Mouse (Mus musculus) adrenal gland, adult 18-20 months (tissue): ENCODE data around the gene Nmrk1. TPM values are rescaled to one million over a fixed set of nuclear protein-coding genes. Genes with fewer than 3 reads are reported as not detected.

ENCODE experiments used
- DNase-seq, 2 experiments: peaks; one replicate each; pipeline ENCODE4 v3.0.0; 2021 to 2022; ENCODE audit warnings: low spot score in 2 of 2
- total RNA-seq, 2 experiments: library from RNA; stranded (reverse); gene quantifications; 1 replicate in 1 of 2; 2 replicates in 1 of 2; pipeline ENCODE4 v1.2.3; 2021

The Nmrk1 gene
- total RNA-seq, 2 experiments from 2014 or later, result 11.1 to 14.3 TPM

DNA sequence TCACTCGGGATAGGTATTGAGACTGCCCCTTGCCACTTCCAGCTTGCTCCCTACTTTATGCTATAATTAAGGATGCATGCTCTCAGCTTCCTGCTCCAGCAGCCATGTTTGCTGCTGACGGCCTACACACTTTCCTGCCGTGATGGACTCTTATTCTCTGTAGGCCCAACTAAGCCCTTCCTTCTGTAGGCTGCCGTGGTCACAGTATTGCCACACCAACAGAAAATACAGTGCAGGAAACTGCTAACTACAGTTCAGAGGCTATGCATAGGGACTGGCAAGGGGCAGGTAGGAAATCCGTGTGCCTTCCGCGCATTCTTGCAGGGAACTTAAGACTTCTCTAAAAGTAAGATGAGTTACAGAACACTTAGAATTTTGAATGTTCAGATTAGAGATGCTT, 17.4 kb upstream of the Nmrk1 start:
- DNase-seq, result no peak

DNA sequence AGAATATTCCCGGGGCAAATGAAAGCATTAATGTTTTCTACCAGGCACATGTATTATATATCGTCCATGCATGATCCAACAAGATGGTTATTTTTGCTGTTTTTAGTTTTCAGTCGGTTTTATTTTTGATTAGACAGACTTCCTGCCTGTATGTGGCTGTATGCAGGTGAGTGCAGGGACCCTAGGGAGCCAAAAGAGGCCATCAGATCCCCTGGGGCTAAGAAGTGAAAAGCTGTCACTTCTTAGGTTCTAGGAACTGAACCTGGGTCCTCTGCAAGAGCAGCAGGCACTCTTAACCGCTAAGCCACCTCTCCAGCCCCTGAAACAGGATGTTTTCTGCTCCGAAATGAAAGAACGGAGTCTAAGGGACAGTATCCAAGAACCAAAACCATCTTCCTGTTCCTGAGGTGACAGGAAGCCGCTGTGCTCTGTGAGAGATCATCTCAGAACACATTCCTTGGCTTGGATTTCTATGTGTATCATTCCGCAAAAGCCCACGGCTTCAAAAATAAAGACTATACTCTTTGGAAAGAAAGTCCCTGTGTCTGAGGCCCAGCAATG, 16.0 kb upstream of the Nmrk1 start:
- no peak for DNase-seq

DNA sequence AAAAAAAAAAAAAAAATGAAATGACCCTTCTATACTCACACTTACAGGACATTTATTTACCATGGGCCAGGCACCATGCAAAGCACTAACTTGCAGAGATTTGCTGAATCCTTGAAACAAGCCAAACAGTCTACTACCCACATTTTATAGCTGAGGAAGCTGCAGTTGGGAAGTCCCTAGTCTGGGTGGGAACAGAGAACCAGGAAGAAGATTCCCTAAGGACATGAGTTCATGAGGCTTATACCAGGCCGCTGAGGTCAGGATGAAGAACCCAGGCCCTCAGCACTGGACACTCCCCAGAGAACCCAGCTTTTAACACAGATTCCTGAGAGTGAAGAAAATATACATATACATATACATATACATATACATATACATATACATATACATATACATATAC, 14.2 kb upstream of the Nmrk1 start:
- no peak for DNase-seq

DNA sequence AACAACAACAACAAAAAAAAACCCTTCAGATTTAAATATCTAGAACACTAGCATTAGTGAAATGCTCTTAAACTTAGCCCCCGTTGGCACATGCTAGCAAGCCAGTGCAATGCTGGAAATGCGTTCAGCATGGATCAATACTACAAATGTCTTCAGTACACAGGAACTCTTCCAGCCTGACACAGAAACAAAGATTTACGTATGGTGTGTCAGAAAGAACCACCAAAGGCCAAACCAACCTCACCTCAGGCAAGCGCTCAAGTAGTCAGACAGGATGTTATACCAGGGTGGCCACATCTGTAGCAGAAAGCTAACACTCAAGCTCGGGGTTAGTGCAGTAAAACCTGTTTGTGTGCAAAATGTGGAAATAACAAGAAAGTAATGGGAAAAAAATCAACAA, 12.7 kb upstream of the Nmrk1 start:
- no peak for DNase-seq

DNA sequence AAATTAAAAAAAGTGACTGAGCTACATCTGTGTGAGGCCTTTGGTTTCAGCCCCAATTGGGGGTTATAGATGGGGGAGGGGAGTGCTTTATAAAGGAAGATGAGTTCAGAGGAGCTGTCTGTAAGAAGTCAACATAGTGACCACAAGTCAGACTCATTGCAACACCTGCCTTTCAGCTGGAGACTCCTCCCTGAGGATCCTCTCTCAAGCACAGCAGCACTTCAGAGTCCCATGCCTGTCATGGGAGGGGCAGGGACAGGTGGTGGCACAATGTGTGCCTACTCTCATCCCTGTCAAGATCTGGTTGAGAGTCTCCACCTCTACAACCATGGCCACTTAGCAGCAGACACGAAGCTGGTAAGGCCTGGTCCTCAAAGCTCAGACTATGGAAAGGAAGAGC, 12.1 kb upstream of the Nmrk1 start:
- DNase-seq, result no peak

DNA sequence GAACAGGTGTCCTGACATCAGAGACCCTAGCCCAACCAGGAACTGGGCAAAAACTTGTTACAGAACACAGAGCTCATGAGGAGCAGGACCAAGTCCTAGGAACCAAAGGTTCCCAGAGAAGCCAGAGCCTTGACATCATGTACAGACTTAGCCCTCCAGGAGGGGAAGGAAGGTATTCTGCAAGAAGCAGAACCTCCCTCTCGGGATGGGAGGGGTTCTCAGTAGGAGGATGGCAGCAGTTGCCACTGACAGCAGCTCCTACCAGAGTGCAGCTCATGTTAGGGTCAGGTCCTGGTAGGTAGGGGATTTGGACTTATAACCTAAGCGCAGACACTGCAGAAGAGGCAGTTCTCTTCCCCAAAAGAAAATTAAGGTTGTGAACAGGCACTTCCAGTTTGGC, 7.9 kb upstream of the Nmrk1 start:
- no peak for DNase-seq

DNA sequence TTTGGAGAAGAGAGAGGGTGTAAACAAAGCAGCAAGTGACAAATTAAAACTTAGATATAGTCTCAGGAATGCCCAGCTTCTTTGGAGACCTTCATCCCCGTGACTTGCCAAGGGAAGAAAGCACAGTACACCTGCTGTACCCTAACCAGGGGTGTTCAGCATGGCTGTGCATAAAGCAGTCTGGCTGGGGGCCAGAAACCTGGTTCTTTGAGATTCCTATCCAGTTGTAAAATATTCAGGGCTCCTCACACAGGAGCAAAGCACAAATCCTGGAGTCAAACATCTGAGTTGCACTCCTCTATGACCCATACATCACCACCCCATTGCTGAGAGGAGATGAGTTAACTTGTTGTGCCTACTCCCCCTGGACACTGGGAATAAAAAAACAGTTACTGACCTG, 2.2 kb upstream of the Nmrk1 start:
- DNase-seq, result no peak

DNA sequence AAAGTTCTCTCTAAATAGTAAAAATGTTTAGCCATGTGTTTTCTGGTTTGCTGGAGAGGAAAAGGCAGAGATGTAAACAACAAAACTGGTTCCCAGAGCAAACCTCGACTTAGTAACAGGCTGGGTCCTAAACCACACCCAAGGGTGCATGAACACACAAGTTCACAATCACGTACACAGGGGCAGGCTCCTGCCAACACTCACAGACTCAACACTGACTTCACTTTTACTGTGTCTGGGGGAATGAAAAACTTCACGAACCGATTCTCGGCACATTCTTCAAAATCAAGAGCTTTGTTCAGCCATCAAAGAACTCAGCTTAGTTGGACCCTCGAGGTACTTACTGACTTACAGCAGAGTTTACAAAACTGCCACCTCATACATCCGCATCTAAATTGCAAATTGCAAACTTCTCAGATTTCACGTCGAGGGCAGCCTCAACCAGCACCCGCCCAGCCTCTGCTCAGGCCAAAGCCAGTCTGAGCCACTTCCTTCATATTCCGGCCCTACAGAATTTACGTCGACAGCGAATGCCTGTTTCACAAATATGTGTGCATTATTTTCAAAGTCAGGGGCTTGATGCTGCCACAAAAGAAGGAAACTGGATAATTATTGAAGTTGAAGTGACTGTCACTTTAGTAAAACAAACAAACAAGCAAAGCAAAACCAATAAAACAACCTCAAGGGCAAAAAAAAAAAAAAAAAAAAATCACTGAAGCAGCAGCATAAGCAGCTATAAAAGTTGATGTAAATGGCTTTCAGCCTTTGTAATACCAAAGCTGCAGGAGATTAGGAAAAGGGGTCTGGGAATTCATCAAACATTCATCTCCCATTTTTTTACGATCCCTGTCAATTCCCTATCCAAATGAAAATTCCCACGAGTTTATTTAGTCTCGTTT, 1.3 kb upstream of the Nmrk1 start:
- no peak for DNase-seq

DNA sequence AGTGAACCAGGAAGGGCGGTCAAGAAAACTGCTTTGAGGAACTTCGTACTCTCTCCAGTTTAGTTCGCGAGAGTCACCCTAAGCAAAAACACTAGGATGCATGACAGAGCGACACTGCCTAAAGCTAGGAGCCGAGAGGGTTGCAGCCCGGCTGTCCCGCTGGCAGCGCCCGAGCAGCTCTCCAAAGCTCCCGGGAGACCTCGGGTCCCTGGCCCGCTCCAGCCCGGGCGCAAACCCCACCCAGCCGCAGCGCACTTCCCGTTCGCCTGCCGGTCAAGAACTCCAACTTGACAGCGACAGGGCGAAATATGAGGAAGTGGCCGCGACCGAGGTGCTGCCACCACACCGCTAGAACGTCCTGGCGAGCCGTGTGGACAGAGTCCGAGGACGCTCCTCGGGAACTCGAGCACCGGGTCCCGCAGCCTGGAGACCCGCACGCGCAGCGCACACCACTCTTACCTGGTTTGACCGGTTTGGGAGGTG, 548 bp upstream of the Nmrk1 start:
- DNase-seq, result peak; percentile 67 to 70

DNA sequence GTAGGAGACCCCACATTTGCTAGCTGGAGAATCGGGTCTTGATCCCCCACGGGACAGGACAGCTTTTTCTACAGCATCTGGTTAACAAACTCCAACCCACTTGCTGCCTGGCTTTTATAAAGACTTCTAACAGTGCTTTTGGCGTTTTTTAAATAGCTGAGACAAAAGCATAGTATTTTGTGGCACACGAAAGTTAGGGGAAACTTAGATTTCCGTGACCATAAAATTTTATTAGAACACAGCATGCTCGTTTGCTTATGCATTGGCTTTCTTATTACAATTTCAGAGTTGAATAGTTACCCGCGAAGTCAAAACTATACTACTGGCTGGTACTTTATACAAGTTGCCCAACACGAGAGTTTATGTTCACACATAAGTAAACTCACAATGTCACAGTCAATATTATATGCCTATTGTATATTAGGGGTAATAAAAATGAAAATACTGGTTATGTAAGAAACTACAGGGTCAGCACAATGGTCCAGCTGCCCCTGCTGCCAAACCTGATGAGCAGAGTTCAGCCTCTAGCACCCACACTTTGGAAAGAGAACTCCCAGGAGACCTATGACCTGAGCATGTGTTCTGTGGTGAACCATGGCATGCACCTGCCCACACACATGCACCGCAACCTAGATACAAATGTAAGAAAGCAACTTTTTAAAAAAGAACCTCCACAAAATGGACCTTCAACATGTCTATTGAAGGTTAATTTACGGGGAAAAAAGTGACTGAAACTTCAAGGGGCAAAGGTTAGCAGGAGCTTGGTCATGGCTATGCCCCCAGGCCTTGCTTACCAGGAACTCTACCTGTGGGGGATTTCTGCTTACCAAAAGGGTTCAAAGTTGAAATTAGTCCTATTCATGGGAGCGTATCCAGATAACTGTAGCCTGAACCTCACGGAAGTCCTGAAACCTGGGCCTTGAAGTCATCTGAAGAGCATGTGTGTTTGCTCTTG, 758 bp downstream of the Nmrk1 start:
- no peak for DNase-seq

DNA sequence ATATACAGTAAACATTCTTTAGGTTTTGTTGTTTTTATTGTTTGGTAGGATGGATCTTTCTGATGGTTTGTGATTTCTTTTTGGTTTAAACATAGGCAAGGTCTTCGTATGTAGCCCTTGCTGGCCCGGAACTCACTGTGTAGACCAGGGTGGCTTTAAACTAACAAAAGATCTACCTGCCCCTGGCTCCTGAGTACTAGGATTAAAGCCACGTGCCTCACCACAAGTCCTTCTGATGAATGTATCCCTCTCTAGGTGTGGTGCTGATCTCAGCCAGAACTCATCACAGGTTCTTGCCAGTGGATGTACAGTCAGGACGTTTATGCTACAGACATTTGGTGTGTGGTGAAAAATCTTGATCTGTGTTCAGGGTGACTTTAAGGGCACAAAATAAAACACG, 6.2 kb downstream of the Nmrk1 start:
- DNase-seq, result no peak

DNA sequence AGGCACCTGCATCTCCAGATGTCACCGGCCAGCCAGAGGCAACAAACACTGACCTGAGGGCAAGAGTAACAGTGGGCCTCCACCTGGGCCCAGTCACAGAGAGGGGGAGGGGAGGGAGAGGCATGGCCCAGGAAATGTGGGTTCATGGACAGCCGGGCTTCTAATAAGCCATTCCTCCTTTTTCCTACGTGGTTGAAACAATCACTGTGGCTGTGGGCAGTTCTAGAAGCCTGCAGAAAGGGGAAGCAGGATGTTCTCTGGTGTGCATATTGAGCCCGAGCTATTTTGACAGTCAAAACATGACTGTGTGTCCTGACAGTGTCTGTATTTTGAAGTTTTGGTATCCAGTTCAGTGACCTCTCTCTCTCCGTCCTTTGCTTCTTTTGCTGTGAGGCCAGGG, 7.2 kb downstream of the Nmrk1 start:
- DNase-seq, result no peak

DNA sequence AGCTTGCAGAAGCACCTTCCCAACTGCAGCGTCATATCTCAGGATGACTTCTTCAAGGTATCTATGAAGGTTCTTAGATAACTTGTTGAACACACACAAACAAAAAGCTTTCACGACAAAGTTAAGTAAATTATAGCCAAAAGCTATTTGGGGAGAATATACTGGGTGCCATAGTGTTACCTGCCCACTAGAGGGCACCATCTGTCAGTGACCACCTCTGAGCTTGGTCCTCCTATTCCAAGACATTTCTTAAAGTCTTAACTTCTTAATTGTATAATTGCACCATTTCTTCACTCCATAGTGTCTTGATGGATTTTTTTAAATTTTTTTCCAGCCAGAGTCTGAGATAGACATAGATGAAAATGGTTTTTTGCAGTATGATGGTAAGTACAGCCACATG, 7.8 kb downstream of the Nmrk1 start:
- DNase-seq, result no peak

DNA sequence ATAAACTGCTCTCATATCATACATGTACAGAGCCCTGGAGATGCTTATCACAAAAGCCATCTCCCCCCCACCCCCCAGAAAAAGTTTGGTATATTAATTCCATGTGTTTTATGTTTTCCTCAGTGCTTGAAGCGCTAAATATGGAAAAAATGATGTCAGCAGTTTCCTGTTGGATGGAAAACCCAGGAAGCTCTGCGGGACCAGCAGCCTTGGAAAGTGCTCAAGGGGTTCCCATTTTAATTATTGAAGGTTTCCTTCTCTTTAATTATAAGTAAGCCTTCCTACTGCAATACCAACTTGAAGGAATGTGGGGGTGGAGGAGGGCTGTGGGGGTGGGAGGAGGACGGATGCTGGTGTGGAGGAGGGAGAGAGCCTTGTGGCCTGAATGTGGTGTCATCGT, 9.3 kb downstream of the Nmrk1 start:
- no peak for DNase-seq

DNA sequence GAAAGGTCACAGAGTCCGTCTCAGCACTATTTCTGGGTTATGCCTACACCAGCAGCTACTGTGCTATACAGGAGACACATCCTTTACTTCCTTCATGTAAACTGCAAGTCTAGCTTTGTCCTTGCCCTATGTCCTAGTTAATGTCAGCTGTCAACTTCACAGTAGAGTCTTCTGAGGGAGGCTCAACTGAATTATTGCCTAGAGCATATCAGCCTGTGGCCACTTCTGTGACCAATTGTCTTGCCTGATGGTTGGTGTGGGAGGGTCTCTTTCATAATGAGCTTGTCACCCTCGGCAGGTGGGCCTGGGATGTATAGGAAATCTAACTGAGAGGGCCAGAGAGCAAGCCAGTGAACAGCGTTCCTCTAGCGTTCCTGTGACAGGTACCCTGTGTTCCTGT, 11.7 kb downstream of the Nmrk1 start:
- DNase-seq, result no peak

DNA sequence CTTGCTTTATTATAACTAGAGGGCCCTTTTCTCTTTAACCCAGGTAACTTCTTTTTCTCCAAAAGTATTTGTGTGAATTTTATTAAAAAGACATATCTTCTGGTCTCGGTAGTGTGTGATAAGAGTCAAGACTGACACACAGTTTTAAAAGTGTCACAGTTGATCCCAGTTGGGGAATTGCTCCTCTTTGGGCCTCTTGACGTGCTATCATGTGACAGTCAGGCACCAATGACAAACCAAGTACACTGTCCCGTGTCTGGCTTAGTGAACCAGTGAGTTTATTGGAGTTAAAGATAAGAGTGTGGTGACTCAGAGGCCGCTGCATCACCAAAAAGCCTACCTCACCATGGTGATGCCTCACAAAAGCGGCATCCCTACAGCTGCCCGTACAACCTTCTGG, 12.3 kb downstream of the Nmrk1 start:
- no peak for DNase-seq

DNA sequence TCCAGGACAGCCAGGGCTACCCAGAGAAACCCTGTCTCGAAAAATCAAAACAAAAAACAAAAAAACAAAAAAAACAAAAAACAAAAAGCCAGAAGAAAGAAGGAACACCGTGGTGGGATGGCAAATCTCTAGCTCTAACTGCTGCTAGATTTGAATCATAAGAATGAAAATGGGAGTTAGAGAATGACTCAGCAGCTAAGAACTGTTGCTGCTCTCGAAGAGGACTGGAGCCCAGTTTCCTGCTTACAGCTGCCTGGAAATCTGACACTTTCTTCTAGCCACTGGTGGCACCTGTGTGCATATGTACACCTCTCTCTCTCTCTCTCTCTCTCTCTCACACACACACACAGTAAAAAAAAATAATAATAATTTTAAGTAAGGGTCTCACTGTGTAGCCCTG, 14.6 kb downstream of the Nmrk1 start:
- no peak for DNase-seq

DNA sequence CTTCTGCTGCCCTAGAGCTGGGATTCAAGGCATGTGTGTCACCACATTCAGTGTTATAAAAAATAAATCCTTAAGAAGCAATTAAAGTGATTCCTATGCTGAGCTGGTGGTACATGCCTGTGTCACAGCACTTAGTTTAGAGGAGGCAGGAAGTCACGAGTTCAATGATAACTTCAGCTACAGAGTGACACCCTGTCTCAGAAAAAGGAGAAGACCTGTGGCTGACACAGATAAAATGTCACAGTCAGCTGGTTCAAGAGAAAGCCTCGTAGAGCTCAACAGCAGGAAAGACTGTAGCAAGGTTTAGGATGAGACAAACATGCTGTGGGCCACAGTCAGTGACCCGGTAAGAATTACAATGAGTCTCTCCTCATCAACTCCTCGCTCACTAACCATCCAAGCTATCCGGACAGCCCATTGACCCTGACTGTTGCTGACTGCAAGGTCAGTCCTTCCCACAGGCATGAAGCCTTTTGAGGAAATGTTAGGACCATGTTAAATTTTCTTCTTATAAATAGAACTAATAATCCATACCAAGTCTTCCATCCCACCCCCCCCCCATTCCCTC, 15.2 kb downstream of the Nmrk1 start:
- peak in 1 of 2 experiments; percentile 40 for DNase-seq

DNA sequence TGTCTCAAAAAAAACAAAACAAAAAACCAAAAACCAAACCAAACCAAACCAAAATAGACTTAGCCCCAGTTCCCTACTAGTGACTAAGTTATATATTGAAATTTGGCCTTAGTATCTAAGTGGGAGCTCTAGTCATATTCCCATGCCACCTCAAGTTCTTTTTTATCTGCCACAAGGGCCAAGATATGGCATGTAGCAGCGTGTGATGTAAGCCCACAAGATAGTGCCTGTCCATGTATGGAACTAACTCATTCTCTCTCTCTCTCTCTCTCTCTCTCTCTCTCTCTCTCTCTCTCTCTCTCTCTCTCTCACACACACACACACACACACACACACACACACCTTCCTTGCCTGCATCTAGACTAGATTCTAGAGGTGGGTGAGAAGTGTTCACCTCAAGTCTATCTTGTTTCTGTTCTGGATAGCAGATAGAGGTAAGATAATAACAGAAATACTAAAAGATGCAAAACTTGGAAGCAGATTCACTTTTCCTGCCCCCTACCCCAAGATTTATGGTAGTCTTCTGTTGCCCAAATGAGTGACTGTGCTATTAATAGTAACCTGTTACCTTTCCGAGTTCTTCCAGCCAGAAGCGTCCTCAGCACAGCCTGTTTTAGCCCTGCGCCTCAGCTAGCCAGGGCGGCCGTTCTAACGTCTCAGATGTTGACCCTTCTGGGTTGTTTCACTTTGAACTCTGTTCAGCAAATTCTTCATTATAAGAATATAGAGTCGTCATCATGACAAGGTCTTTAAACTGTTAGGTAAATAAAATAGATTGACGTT, 16.2 kb downstream of the Nmrk1 start:
- DNase-seq, result no peak

DNA sequence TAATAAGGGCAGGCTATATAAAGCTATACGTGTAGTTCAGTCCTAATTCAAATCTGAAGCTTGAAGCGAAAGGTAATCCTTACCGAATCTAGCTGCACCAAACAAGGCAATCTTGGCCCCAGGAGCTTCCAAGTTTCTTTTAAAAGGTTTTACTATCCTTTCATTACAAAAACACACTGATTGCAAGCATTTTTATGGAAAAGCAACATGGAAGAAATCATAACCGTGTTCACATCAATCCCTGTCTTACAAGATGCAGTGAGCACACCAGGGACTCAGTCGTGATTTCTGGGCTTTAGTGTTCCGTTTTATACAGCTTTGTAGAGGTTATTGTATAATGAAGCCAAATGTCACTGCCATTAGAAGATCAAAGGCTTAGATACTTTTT, 16.8 kb downstream of the Nmrk1 start:
- DNase-seq, result no peak

DNA sequence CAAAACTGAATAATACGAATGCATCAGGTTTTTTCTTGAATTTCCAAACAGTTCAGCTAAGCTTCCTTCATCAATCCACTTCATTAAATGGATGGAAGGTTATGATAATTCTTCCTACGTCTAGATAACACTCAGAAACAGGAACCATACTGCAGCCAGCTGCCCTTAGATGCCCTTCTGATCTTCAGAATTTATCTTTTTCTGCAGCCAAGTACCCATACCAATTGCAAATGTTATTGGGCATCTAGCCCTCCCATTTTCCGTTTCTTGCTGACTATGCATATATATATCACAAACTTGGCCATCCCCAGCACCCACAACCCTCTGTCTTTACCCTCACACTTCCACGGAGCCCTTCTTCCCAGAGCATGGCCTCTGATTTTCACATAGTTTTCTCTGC, 18.2 kb downstream of the Nmrk1 start:
- no peak for DNase-seq
